Mouse (Mus musculus) ES-E14 (cell line): Measurements from ENCODE around the gene Cenpm.

Experiments used
- CHD2 ChIP-seq: IDR thresholded peaks from 2 replicates; pipeline ENCODE4 v1.6.1; 2014; ENCODE audit warnings: mild to moderate bottlenecking, low read depth, low read length, inconsistent platforms
- ZNF384 ChIP-seq: IDR thresholded peaks from 2 replicates; pipeline ENCODE4 v1.6.1; 2012; ENCODE audit warnings: low read depth, low read length, inconsistent platforms

- TF ChIP-seq ZNF384 (no peak), CHD2 (no peak)
Measured at GRCm38 (mm10) chr15:82196300-82196699, 48.2 kb downstream of the Cenpm start.
